Mouse (Mus musculus) megakaryocyte progenitor cell, adult 5-6 weeks (primary cell): Measurements from ENCODE around the gene Bpifa6. TPM values are rescaled to one million over a fixed set of nuclear protein-coding genes. Genes with fewer than 3 reads are reported as not detected.

ENCODE experiments used
- ATAC-seq: replicated peaks from 2 replicates; pipeline ENCODE4 v1.8.0; 2016; ENCODE audit warnings: mild to moderate bottlenecking, moderate TSS enrichment, inconsistent platforms; ENCODE audit not compliant: poor library complexity
- total RNA-seq, 2 experiments: library from RNA; stranded (forward) in 1 of 2; stranded (reverse) in 1 of 2; fragments of 157-497, 149-512 nt in 1 of 2; fragments of 200-1000 nt in 1 of 2; gene quantifications; 2 replicates each; pipeline versions ENCODE4 v1.2.3 to v1.2.4; 2015 to 2017

Bpifa6 gene
- total RNA-seq (2015) (not detected in 2 replicates), total RNA-seq (2017) (not detected in 2 replicates)

DNA sequence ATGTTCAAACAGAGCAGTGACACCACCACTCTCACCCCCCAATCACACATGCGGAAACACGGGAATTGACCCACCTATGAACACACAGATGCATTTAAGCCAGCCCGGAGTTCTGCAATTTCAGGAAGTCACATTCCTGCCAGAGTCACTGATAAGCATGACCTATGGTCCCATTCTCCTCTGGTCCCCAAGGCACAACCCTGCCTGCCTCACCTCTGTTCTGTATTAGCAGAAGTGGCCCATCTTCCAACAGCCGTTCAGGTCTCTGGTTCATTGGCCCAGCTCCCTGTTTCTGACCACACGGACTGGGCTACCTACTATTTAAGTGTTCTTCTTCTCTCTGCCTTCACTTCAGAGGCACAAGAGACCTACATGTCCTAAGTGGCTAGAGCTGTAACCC, at the start of gene Bpifa6:
Bpifa6 (plus strand) TSS at position 364 of the 400 bp plus-strand sequence.
- no peak for ATAC-seq

- peak; percentile 93 for ATAC-seq
Measured at GRCm38 (mm10) chr2:153929871-153930413, 44.8 kb upstream of the Bpifa6 start.

- no peak for ATAC-seq
Measured at GRCm38 (mm10) chr2:153931125-153931524, 43.6 kb upstream of the Bpifa6 start.

- ATAC-seq = no peak
Measured at GRCm38 (mm10) chr2:153933311-153933710, 41.4 kb upstream of the Bpifa6 start.

- no peak for ATAC-seq
Measured at GRCm38 (mm10) chr2:153935348-153935747, 39.4 kb upstream of the Bpifa6 start.

DNA sequence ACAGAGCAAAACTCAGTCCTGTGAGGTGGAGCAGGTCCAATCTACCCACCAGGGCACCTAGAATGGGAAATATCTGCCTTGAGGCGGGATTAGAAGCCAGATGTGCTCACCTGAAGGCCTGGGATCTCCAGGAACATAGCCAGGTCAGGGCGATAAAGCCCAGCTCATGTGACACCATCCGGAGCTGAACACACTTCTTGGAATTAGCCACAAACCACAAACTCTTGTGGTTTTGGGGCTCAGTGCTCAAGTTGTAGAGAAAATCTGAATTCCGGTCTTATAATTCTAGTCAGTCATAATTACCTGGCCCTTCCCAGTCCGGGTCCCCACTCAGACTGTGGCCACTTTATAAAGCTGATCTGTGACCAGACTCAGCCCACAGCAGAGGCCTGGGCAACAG, 36.9 kb upstream of the Bpifa6 start, which contains the start of gene Bpifb4:
Bpifb4 (plus strand) TSS at position 370 of the 400 bp plus-strand sequence.
- 0 out of 2 replicates have a peak, but pooled peaks have one; percentile 23 for ATAC-seq

DNA sequence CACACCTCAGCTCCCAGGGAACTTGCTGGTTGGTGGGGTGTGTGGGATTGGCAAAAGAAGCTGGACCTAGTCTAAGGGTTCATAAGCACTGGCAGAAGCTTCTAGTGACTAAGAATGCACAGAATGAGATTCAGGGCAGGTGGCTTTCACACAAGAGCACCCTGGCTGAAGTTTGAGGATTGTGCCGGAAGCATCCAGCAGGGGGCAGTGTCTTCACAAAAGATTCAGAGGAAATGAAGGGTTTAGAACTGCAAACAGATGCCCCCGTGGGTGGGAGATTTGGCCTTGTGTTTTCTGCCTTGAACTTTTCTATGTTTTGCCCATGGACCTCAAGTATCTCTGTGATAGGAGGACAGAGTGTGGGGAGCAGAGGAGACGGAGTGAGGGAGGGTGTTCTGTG, 31.2 kb upstream of the Bpifa6 start:
- peak; percentile 58 for ATAC-seq

DNA sequence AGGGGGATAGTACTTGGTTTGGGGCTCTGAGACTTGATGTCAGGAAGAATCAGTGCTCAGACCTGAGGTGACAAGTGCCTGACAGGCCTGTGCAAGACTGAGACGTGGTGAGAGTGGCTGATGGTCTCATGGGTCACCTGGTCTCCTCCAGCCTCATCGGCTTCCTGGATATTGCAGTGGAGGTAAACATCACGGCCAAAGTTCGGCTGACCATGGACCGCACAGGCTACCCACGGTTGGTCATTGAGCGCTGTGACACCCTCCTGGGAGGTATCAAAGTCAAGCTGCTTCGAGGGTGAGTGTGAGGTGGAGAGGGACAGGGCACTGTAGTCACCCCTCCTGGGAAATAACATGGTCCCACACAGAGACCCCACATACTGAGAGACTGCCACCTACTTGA, 30.2 kb upstream of the Bpifa6 start:
- no peak for ATAC-seq

- peak; percentile 83 for ATAC-seq
Measured at GRCm38 (mm10) chr2:153952897-153953296, 21.8 kb upstream of the Bpifa6 start.

DNA sequence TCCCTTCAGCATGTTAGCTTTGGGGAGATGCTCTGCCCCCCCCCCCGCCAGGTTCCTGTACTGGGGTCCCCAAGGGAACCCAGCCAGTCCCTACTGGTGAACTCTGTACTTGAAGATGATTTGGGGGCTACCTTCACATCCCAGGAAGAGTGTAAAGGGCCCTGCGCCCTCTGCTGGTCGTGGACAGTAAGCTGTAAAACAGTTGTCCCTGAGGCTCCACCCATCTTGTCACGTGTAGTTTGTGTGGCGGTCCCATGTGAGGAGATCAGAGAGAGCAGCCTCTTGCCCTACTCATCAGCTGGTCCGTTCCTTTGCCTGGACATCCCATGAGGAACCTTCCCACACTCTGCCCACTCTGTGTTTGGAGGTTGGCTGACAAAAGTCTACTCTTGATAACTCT, 20.9 kb upstream of the Bpifa6 start:
- peak; percentile 93 for ATAC-seq

GRCm38 (mm10) chr2:153962821-153963331, 11.9 kb upstream of the Bpifa6 start:
- ATAC-seq = no peak

DNA sequence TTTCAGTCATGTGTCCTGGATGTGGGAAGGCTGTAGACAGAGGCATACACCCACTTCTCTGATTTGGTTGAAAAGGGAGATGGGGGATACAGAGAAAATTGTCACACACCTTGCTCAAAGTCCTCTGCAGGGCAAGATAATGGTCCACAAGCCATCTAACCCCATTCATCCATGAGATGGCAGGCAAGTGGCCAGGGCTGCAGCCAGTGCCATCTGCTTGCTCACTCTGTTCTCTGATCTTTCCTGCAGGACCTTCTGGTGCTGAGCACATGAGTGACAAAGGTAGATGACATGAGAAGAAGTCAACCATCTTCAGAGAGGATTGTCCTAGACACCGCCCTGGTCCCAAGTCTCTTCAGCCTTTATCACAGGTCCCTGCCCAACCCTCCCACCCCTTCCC, 11.4 kb upstream of the Bpifa6 start:
- no peak for ATAC-seq

DNA sequence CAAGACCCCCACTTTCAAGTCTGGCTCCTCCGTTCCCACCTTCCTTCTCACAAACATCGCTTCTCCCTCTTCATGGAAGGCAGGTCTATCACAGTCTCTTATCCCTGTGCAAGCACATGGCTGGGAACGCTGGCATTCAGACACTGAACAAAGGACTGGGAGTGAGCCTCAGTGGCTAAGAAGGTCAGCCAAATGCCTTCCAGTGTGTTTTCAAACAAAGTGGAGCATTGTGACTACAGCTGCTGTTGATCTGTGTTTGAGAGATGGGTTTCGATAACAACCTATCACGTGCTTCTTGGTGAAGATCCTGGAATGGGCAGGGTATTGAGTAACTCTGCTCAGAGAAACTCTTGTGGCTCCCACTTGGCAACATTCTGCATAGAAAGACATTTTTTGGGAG, 4.5 kb upstream of the Bpifa6 start:
- no peak for ATAC-seq

GRCm38 (mm10) chr2:153995770-153996169, 21.0 kb downstream of the Bpifa6 start:
- peak; percentile 85 for ATAC-seq

DNA sequence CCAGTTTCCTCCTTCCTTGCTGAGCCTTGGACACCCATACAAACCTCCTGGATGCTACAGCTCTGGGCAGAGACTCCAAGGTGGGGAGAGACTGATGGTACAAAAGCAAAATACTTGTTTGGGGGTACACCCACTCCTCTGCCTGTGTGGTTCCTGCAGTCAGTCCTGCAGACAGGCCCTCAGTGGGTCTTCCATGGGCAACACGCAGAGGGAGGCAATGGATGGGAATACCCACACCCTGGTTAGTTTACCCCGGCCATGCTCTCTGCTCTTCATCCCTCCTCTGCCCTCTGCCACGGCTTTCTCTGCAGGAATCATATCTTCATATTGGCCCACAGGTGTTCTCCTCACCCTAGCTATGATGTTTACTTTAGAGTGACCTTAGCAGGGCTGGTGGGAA, 25.8 kb downstream of the Bpifa6 start:
- ATAC-seq = no peak

DNA sequence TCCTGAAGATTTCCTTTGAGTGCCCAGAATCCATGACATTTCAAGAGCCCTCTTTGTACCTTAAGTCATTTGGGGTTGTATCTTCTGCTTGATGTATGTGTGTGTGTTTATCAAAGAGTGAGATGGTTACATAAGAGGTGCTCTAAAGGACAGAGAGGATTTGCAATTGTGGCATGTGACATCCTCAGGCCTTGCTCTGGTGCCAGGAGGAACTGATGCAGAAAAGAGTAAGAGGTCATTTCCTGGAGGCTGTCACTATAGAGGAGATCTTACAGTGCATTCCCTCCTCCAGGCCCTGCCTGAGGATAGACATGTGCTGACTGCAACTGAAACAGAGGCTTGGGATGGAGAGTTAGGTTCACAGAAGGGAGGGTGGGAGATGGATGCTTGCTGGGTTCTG, 26.3 kb downstream of the Bpifa6 start:
- no peak for ATAC-seq

DNA sequence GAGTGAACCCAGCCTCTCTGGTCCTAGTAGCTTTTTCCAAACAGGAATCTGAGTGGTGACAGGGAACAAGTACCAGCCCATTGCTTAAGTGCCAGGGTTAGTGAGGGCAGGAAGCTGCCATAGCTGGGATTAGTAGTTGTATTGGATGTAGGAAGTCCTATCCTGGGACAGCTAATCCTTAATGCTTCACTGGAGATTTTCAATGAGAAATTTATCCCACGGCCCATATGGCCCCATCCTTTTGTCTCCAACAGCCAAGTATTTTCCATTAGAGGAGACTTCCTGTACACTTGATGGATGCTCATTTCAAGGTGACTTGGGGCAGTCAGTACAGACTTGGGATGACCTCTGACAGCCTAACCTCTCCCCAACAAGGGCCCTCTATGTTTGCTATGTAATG, 29.7 kb downstream of the Bpifa6 start:
- no peak for ATAC-seq

GRCm38 (mm10) chr2:154005094-154005493, 30.3 kb downstream of the Bpifa6 start:
- no peak for ATAC-seq

DNA sequence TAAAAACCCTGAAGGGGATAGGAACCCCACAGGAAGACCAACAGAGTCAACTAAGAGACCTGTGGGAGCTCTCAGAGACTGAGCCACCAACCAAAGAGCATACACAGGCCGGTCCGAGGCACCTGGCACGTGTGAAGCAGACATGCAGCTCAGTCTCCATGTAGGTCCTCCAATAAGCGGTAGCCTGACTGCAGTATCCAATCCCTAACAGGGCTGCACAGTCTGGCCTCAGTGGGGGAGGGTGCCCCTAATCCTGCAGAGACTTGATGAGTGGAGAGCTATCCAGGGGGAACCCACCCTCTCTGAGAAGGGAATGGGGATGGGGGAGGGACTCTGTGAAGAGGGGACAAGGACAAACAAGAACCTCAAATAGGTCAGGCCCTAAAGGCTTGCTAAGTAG, 31.0 kb downstream of the Bpifa6 start:
- no peak for ATAC-seq

DNA sequence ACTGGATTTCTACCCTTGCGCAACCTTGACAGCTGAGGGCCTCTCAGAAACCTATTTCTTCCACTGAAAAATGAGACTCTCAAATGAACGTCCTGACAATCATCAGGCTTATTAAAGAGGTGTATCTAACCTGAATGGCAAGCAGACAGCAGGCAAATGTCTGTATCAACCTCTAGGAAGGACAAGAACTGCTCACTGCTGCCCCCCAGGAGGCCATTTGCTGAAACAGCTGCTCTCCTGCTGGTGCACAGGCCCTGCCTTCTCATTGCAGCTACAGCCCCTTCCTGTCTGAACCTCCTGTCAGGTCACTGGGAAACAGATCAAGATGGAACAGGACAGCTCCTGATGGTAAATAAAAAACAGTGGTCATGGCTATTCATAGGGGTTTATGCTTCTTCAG, 31.6 kb downstream of the Bpifa6 start:
- no peak for ATAC-seq

GRCm38 (mm10) chr2:154007381-154007780, 32.6 kb downstream of the Bpifa6 start:
- no peak for ATAC-seq

DNA sequence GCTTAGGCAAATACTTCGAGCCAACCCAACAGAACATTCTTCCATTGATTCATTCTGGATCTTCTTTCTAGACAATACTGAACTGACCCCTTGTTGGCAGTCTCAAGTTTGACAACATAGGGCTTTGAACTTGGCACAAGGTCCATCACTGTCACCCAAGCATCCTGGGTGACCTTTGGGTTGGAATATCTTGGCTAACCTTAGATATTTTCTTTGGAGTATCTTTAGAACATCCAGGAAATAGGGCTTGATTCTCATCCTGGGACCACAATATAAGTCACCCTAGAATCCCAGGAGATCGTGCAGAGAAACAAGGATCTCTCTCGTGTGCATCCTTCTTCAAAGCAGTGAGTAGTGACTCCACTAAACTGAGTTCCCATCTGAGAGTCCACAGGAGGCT, 33.2 kb downstream of the Bpifa6 start, which contains the start of gene Bpifa2:
Bpifa2 (plus strand) TSS at position 301 of the 400 bp plus-strand sequence.
- no peak for ATAC-seq

DNA sequence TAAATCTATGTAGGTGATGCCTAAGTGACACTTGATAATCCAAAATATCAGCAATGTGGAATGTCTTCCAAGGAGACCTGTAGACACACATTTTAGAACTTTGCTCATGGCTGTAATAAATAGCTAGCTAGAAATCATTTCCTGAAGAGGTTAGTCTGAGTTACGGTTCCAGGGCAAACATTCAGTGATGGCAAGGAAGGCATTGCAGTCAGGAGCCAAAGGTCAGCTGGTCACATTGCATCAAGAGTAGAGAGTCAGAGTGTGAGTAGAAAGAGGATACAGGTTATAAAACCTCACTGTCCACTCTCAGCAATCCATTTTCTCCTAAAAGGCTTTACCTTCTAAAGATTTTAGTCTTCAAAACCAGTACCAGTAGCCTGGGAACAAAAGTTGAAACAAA, 43.2 kb downstream of the Bpifa6 start:
- no peak for ATAC-seq
